Mouse (Mus musculus) thymus, postnatal 4 days (tissue): ENCODE measurements around the gene Cldn9.

ENCODE experiments used
- DNase-seq: peaks from one replicate; pipeline ENCODE4 v3.0.0; 2021

The Cldn9 gene

GRCm38 (mm10) chr17:23683856-23684672 lies at the start of gene Cldn9:
TSS of gene Cldn9 (minus strand) at chr17:23684026.
- no peak for DNase-seq

- no peak for DNase-seq
Observed at GRCm38 (mm10) chr17:23730441-23730840, 46.6 kb upstream of the Cldn9 start.

- no peak for DNase-seq
Observed at GRCm38 (mm10) chr17:23726758-23727142, 42.9 kb upstream of the Cldn9 start.

GRCm38 (mm10) chr17:23725999-23726757 lies 42.4 kb upstream of the Cldn9 start, which contains the start of gene Pkmyt1:
TSS of gene Pkmyt1 (plus strand) at chr17:23726336.
- peak; percentile 98 for DNase-seq

- no peak for DNase-seq
Observed at GRCm38 (mm10) chr17:23725477-23725876, 41.7 kb upstream of the Cldn9 start.

GRCm38 (mm10) chr17:23722376-23723125 lies 38.7 kb upstream of the Cldn9 start, which contains the start of gene 1520401A03Rik:
TSS of gene 1520401A03Rik (minus strand) at chr17:23722783.
- DNase-seq = no peak

GRCm38 (mm10) chr17:23721886-23722285 lies 38.1 kb upstream of the Cldn9 start:
- no peak for DNase-seq

- DNase-seq = no peak
Observed at GRCm38 (mm10) chr17:23719455-23719854, 35.6 kb upstream of the Cldn9 start.

GRCm38 (mm10) chr17:23717003-23717402 lies 33.2 kb upstream of the Cldn9 start:
- DNase-seq = no peak

GRCm38 (mm10) chr17:23706212-23706611 lies 22.4 kb upstream of the Cldn9 start:
- DNase-seq = peak; percentile 85

GRCm38 (mm10) chr17:23705525-23706104 lies 21.8 kb upstream of the Cldn9 start:
- DNase-seq = no peak

- no peak for DNase-seq
Observed at GRCm38 (mm10) chr17:23704741-23705140, 20.9 kb upstream of the Cldn9 start.

GRCm38 (mm10) chr17:23703301-23703700 lies 19.5 kb upstream of the Cldn9 start:
- no peak for DNase-seq

GRCm38 (mm10) chr17:23700079-23700478 lies 16.3 kb upstream of the Cldn9 start:
- DNase-seq = peak; percentile 89

GRCm38 (mm10) chr17:23699131-23700077 lies 15.6 kb upstream of the Cldn9 start:
- peak; percentile 52 for DNase-seq

- DNase-seq = no peak
Observed at GRCm38 (mm10) chr17:23695801-23696200, 12.0 kb upstream of the Cldn9 start.

- DNase-seq = no peak
Observed at GRCm38 (mm10) chr17:23694491-23694890, 10.7 kb upstream of the Cldn9 start.

GRCm38 (mm10) chr17:23683226-23683625 lies 600 bp downstream of the Cldn9 start:
- no peak for DNase-seq

GRCm38 (mm10) chr17:23682530-23682929 lies 1.3 kb downstream of the Cldn9 start:
- DNase-seq = no peak

GRCm38 (mm10) chr17:23682092-23682491 lies 1.7 kb downstream of the Cldn9 start:
- no peak for DNase-seq

- DNase-seq = no peak
Observed at GRCm38 (mm10) chr17:23681086-23681485, 2.7 kb downstream of the Cldn9 start.

GRCm38 (mm10) chr17:23680336-23680735 lies 3.5 kb downstream of the Cldn9 start:
- DNase-seq = no peak
